In genomic region chr16:77014321-77015211, GRCm38 (mm10) we compare ENCODE assay signal across 8 mouse cellular contexts. TPM values are rescaled to one million over a fixed set of nuclear protein-coding genes. Genes with fewer than 3 reads are reported as not detected.
DNase-seq lines count a peak whose midpoint lies in the region; ATAC-seq and TF ChIP-seq lines count a peak whose summit lies in the region.

No protein-coding gene starts in this region.

- no peaks in the 10 kb centered on the region for H3K9me3 ChIP-seq in erythroblast, embryonic 14.5 days (ENCODE audit: control insufficient read depth, low read length)
- H3K9me3 ChIP-seq in limb, embryonic 15.5 days = no peaks in the 10 kb centered on the region
- no peaks in the 10 kb centered on the region for H3K9me3 ChIP-seq in stomach, embryonic 14.5 days (ENCODE audit: control insufficient read depth, low read depth, low read length)

- H3K4me1 ChIP-seq in erythroblast, embryonic 14.5 days (ENCODE audit: control insufficient read depth) = peaks cover 31% of the 10 kb centered on the region
- H3K4me1 ChIP-seq in limb, embryonic 15.5 days = peaks cover 17% of the 10 kb centered on the region
- H3K4me1 ChIP-seq in stomach, embryonic 14.5 days (ENCODE audit: control insufficient read depth, insufficient read depth, low read length) = peaks cover 4% of the 10 kb centered on the region; the same call in 1 of the 2 replicates

- intact Hi-C loops in gastrocnemius, adult 2 months (cut with DNase I) = loop anchor here (2.0 to 10.0 kb wide), 2 partner anchors 14 to 320 kb away; no protein-coding TSS in a partner anchor

- peaks cover 27% of the 10 kb centered on the region for H3K36me3 ChIP-seq in erythroblast, embryonic 14.5 days (ENCODE audit: control insufficient read depth)
- no peaks in the 10 kb centered on the region for H3K36me3 ChIP-seq in limb, embryonic 15.5 days
- no peaks in the 10 kb centered on the region for H3K36me3 ChIP-seq in stomach, embryonic 14.5 days (ENCODE audit: control insufficient read depth, insufficient read depth, low read length)

- no peaks in the 10 kb centered on the region for H3K27me3 ChIP-seq in erythroblast, embryonic 14.5 days (ENCODE audit: control insufficient read depth)
- H3K27me3 ChIP-seq in limb, embryonic 15.5 days = no peaks in the 10 kb centered on the region
- no peaks in the 10 kb centered on the region for H3K27me3 ChIP-seq in stomach, embryonic 14.5 days (ENCODE audit: control insufficient read depth, insufficient read depth, low read length)

- peak overlapping the region; percentile 97 for H3K27ac ChIP-seq in gastrocnemius, adult 2 months
- peak overlapping the region; percentile 86 for H3K27ac ChIP-seq in limb, embryonic 15.5 days
- H3K27ac ChIP-seq in stomach, embryonic 14.5 days (ENCODE audit: low read length) = peak overlapping the region; percentile 90; the same call in 1 of the 2 replicates

- no peak for TF ChIP-seq CTCF in gastrocnemius, adult 2 months (IDR thresholded peaks at IDR 0.05)

- DNase-seq in gastrocnemius, adult 2 months = no peak
- no peak for DNase-seq in gastrocnemius, adult 8-10 months (ENCODE audit: low spot score in 2 of 2)
- peak; percentile 72 for DNase-seq in A20 (ENCODE audit: low read depth, low spot score)
- no peak for DNase-seq in right cerebral cortex, adult 2 months (ENCODE audit: low spot score in 2 of 2)
- DNase-seq in frontal cortex, postnatal 25 days (ENCODE audit: low spot score in 2 of 2) = no peak

- no peak for ATAC-seq in limb, embryonic 15.5 days (ENCODE audit: insufficient number of reproducible peaks, low FRiP score, low TSS enrichment, low read depth)
- ATAC-seq in stomach, embryonic 14.5 days (ENCODE audit: insufficient number of reproducible peaks, insufficient read depth, low FRiP score, low read depth) = no peak

- WGBS in limb, embryonic 15.5 days = 4% methylated on average over 17 of the region's 17 CpGs
- WGBS in stomach, embryonic 14.5 days = 2% methylated on average over 17 of the region's 17 CpGs

- peak overlapping the region; percentile 88 for H3K4me3 ChIP-seq in gastrocnemius, adult 2 months
- peak overlapping the region; percentile 100 for H3K4me3 ChIP-seq in erythroblast, embryonic 14.5 days (replicated peaks)
- H3K4me3 ChIP-seq in limb, embryonic 15.5 days = peak overlapping the region; percentile 84
- peak overlapping the region; percentile 75 for H3K4me3 ChIP-seq in stomach, embryonic 14.5 days (ENCODE audit: low read depth, low read length)

- peak overlapping the region; percentile 66 for H3K4me2 ChIP-seq in limb, embryonic 15.5 days
- H3K4me2 ChIP-seq in stomach, embryonic 14.5 days (replicated peaks; ENCODE audit: low read depth, low read length) = peak overlapping the region; percentile 55

- peak overlapping the region; percentile 81 for H3K9ac ChIP-seq in limb, embryonic 15.5 days
- peak overlapping the region; percentile 96 for H3K9ac ChIP-seq in stomach, embryonic 14.5 days (replicated peaks; ENCODE audit: low read depth, low read length)

RNA-seq across cellular contexts. Expression of gene Usp25, which starts 1.1 kb away (rescaled TPM):
- total RNA-seq in gastrocnemius, adult 2 months (2021) = 10 to 100 TPM; 88.0 to 93.4 TPM
- 100 to 1,000 TPM; 103 to 117 (median 108) TPM for total RNA-seq in gastrocnemius, adult 8-10 months (2022)
- polyA plus RNA-seq in erythroblast, embryonic 14.5 days (2012) = 4.0 and 5.2 TPM in 2 replicates
- polyA plus RNA-seq in limb, embryonic 15.5 days (2015; fragmentation: Nextera tagmentation; extraction: Ambion mirVana) = 18.8 and 21.9 TPM in 2 replicates
- 26.1 and 32.0 TPM in 2 replicates for polyA plus RNA-seq in stomach, embryonic 14.5 days (2014; fragmentation: Nextera tagmentation; extraction: Ambion mirVana)
